Mouse (Mus musculus): ENCODE measurements around the gene Gpr1. TPM values are rescaled to one million over a fixed set of nuclear protein-coding genes. Genes with fewer than 3 reads are reported as not detected.

The Gpr1 gene
- total and polyA plus RNA-seq, 3 experiments, result not detected

DNA sequence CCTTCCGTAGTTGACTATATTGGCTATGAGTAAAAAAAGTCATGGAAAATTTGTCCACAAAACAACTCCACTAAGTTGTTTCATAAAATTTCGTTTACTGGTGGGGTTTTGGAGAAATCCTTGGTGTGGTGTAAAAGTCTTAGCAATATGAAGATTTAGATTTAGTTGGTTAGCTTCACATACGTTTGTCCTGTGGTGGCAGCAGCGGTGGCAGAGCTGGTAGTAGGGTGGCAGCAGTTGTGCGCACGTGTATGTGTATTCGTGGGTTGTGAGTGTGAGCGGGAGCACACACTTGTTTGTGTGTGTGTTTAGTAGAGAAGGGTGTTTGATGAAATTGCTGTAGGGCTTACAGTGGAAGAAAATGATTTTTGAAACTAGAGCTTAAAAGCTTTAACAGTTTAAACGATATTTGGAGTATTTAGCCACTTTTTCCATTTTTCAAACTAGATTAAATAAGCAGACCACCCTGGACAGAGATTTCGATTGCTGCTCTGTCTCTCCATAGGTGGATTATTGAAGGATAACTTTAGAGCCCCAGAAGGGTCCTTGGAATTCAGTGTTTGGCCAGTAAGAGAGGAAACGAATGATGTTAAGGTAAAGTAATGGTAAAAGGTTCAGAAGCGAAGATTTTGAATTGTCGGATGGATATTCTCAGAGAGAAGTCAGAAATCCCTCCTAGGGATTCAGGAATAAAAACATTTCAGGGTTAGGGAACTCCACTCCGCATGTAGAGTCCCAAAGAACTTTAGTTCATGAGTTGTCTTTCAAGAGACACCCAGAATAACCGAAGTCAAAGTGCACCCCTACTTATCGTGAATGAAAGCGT is 45.8 kb upstream of the Gpr1 start:
- TF ChIP-seq RAD21 (IDR thresholded peaks at IDR 0.05; ENCODE audit: low read depth, low read length), result no peak
- TF ChIP-seq SMC3 (IDR thresholded peaks at IDR 0.05; ENCODE audit: low read depth, low read length), result no peak
- TF ChIP-seq MYC (IDR thresholded peaks at IDR 0.05; ENCODE audit: low read depth, low read length), result no peak
- no peak for TF ChIP-seq IRF4 (IDR thresholded peaks at IDR 0.05; ENCODE audit: low read depth, low read length)
- TF ChIP-seq CTCF (conservative IDR thresholded peaks at IDR 0.05 in 1 of 2, IDR thresholded peaks at IDR 0.05 in 1 of 2; ENCODE audit: low read depth in 2 of 2, low read length in 2 of 2), result no peak
- TF ChIP-seq TCF12 (IDR thresholded peaks at IDR 0.05; ENCODE audit: low read depth, low read length), result no peak
- TF ChIP-seq CHD2 (IDR thresholded peaks at IDR 0.05; ENCODE audit: low read length), result no peak
- no peak for TF ChIP-seq MAFK (IDR thresholded peaks at IDR 0.05; ENCODE audit: insufficient replicate concordance, low read length)
- no peak for TF ChIP-seq GABPA (IDR thresholded peaks at IDR 0.05; ENCODE audit: insufficient replicate concordance, low read depth, low read length)
- TF ChIP-seq ELF1 (IDR thresholded peaks at IDR 0.05; ENCODE audit: low read depth, low read length), result no peak
- TF ChIP-seq SIN3A (IDR thresholded peaks at IDR 0.05; ENCODE audit: low read length), result no peak
- no peak for TF ChIP-seq POLR2AphosphoS2 (IDR thresholded peaks at IDR 0.05; ENCODE audit: low read depth, low read length)
- TF ChIP-seq HCFC1 (IDR thresholded peaks at IDR 0.05; ENCODE audit: low read depth, low read length), result no peak
- Histone ChIP-seq H3K27me3 (replicated peaks) (no peaks in the 10 kb centered on the region), H3K9me3 (replicated peaks; ENCODE audit: low read length) (no peaks in the 10 kb centered on the region), H3K79me2 (replicated peaks; ENCODE audit: control insufficient read depth, extremely low read depth, insufficient read depth, poor library complexity, severe bottlenecking) (no peaks in the 10 kb centered on the region), H3K4me3 (replicated peaks in 1 of 3; ENCODE audit: low read depth in 2 of 3, low read length in 2 of 3, poor library complexity in 1 of 3) (no peak overlapping the region), H3K4me1 (ENCODE audit: control insufficient read depth in 1 of 2, insufficient read depth in 2 of 2) (no peaks in the 10 kb centered on the region), H3K27ac (ENCODE audit: insufficient read depth, low read depth) (no peak overlapping the region), H3K9ac (ENCODE audit: insufficient read depth, low read depth) (no peak overlapping the region), H3K36me3 (replicated peaks in 1 of 2; ENCODE audit: control insufficient read depth in 1 of 2, insufficient read depth in 1 of 2, low read length in 1 of 2) (no peaks in the 10 kb centered on the region), H3K4me2 (ENCODE audit: insufficient read depth, low read depth, poor library complexity, severe bottlenecking) (no peak overlapping the region)
- dilution Hi-C loops (cut with MboI; ENCODE audit: extremely low pct_ligation_motif_present, extremely low pct_unique_long_range_greater_than_20kb, low sequenced_read_pairs) (no loop called here), in situ Hi-C loops (cut with MboI; ENCODE audit: low pct_ligation_motif_present, low pct_unique_long_range_greater_than_20kb, low sequenced_read_pairs) (no loop called here)
- DNase-seq (ENCODE audit: extremely low read depth), result no peak

DNA sequence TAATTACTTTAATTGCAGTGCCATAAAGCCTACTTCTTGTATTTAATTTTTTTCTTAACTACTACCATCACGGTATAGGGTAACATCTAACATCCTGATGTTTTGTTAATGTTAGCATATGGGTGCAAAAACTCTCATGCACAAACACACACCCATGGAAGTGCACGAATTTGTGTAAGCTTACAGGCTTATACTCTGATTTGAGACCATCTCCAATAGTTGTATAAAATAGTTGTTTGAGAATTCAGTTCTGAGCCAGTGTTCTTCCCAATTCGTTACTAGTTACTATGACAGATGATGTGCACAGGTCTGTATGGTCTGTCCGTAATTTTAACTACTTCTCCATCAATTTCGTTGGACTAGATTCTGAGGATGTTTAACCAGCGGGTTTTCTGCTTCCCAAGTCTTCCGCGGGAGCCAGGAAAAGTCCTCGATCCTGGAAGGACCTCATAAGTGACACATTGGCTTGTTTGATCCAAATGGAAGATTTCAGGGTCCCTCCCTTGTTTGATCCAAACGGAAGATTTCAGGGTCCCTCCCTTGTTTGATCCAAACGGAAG is 45.0 kb upstream of the Gpr1 start:
- H3K27me3 ChIP-seq (replicated peaks), result no peaks in the 10 kb centered on the region
- H3K27ac ChIP-seq (ENCODE audit: insufficient read depth, low read depth), result no peak overlapping the region
- no peaks in the 10 kb centered on the region for H3K9me3 ChIP-seq (replicated peaks; ENCODE audit: low read length)
- in situ Hi-C loops (cut with MboI; ENCODE audit: low pct_ligation_motif_present, low pct_unique_long_range_greater_than_20kb, low sequenced_read_pairs) (no loop called here), dilution Hi-C loops (cut with MboI; ENCODE audit: extremely low pct_ligation_motif_present, extremely low pct_unique_long_range_greater_than_20kb, low sequenced_read_pairs) (no loop called here)
- TF ChIP-seq BHLHE40 (IDR thresholded peaks at IDR 0.05; ENCODE audit: low read depth, low read length), result no peak
- no peak for TF ChIP-seq MAX (IDR thresholded peaks at IDR 0.05; ENCODE audit: low read length)
- TF ChIP-seq HCFC1 (IDR thresholded peaks at IDR 0.05; ENCODE audit: low read depth, low read length), result no peak
- TF ChIP-seq ELF1 (IDR thresholded peaks at IDR 0.05; ENCODE audit: low read depth, low read length), result no peak
- TF ChIP-seq GABPA (IDR thresholded peaks at IDR 0.05; ENCODE audit: insufficient replicate concordance, low read depth, low read length), result no peak
- TF ChIP-seq POLR2AphosphoS2 (IDR thresholded peaks at IDR 0.05; ENCODE audit: low read depth, low read length), result no peak
- no peak for TF ChIP-seq UBTF (IDR thresholded peaks at IDR 0.05; ENCODE audit: low read depth, low read length)
- no peak for TF ChIP-seq EP300 (IDR thresholded peaks at IDR 0.05; ENCODE audit: low read length)
- TF ChIP-seq CHD2 (IDR thresholded peaks at IDR 0.05; ENCODE audit: low read length), result no peak
- no peak for TF ChIP-seq SIN3A (IDR thresholded peaks at IDR 0.05; ENCODE audit: low read length)
- no peak for TF ChIP-seq MXI1 (IDR thresholded peaks at IDR 0.05; ENCODE audit: low read depth, low read length)
- no peak for TF ChIP-seq POLR2A (IDR thresholded peaks at IDR 0.05; ENCODE audit: low read depth, low read length)
- TF ChIP-seq NRF1 (IDR thresholded peaks at IDR 0.05; ENCODE audit: low read depth, low read length), result no peak
- no peak for TF ChIP-seq E2F4 (IDR thresholded peaks at IDR 0.05; ENCODE audit: insufficient replicate concordance, low read depth, low read length)
- TF ChIP-seq IRF4 (IDR thresholded peaks at IDR 0.05; ENCODE audit: low read depth, low read length), result no peak
- TF ChIP-seq MEF2A (IDR thresholded peaks at IDR 0.05; ENCODE audit: borderline replicate concordance, low read depth, low read length), result no peak
- TF ChIP-seq USF1 (IDR thresholded peaks at IDR 0.05; ENCODE audit: low read depth, low read length), result no peak
- H3K36me3 ChIP-seq (replicated peaks in 1 of 2; ENCODE audit: control insufficient read depth in 1 of 2, insufficient read depth in 1 of 2, low read length in 1 of 2), result no peaks in the 10 kb centered on the region
- no peak overlapping the region for H3K9ac ChIP-seq (ENCODE audit: insufficient read depth, low read depth)
- no peaks in the 10 kb centered on the region for H3K79me2 ChIP-seq (replicated peaks; ENCODE audit: control insufficient read depth, extremely low read depth, insufficient read depth, poor library complexity, severe bottlenecking)
- no peak overlapping the region for H3K4me3 ChIP-seq (replicated peaks in 1 of 3; ENCODE audit: low read depth in 2 of 3, low read length in 2 of 3, poor library complexity in 1 of 3)
- no peaks in the 10 kb centered on the region for H3K4me1 ChIP-seq (ENCODE audit: control insufficient read depth in 1 of 2, insufficient read depth in 2 of 2)
- H3K4me2 ChIP-seq (ENCODE audit: insufficient read depth, low read depth, poor library complexity, severe bottlenecking), result no peak overlapping the region
- no peak for DNase-seq (ENCODE audit: extremely low read depth)

Data from CH12.LX (cell line).